Mouse (Mus musculus): ENCODE measurements around the gene Scgb2b17. TPM values are rescaled to one million over a fixed set of nuclear protein-coding genes. Genes with fewer than 3 reads are reported as not detected.
"Not testable (repeated sequence)": the region's sequence is repeated elsewhere in the genome, so short reads cannot be mapped to it uniquely, and the experiment has no call there.

The Scgb2b17 gene
- not detected in 3 replicates for total RNA-seq (2017)

DNA sequence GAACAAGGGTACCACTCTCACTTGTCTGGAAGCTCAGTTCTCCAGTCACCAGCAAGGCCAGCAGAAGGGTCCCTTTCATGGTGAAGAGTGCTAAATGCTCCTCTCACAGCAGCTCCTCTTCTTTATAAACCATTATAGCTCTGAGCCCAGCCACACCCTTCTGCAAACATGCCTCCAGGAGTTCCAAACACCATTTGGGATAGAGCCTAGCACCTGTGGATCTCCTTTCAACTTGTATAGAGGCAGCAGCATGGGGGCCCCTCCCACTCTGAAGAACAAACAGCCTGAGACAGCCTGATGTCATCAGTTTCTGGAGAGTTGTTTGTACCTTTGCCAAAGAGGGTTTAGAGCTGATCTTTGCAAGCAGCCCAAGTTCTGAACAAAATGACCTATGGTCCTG is at the start of gene Scgb2b17:
Gene Scgb2b17, minus strand, starts transcription at position 101 of the 400 bp plus-strand sequence.
- ATAC-seq (replicated peaks; ENCODE audit: insufficient number of reproducible peaks, low FRiP score, low TSS enrichment, poor library complexity, severe bottlenecking) = not testable (repeated sequence)

GRCm38 (mm10) chr7:33063149-33063548 is 6.8 kb upstream of the Scgb2b17 start, which contains the start of gene Scgb1b17:
TSS of gene Scgb1b17 (plus strand) at chr7:33063449.
- not testable (repeated sequence) for ATAC-seq (replicated peaks; ENCODE audit: insufficient number of reproducible peaks, low FRiP score, low TSS enrichment, poor library complexity, severe bottlenecking)

Other genes starting within 250 kb of the Scgb2b17 start
- gene Scgb2b15, start 226.9 kb downstream of the Scgb2b17 start, total RNA-seq (2017) = not detected in 3 replicates
- not detected in 3 replicates for gene Scgb1b15, start 220.0 kb downstream of the Scgb2b17 start, total RNA-seq (2017)
- gene Scgb1b17, start 6.9 kb upstream of the Scgb2b17 start, total RNA-seq (2017) = not detected in 3 replicates
- gene Scgb2b18, start 117.3 kb upstream of the Scgb2b17 start, total RNA-seq (2017) = not detected in 3 replicates
- gene Scgb1b18, start 129.0 kb upstream of the Scgb2b17 start, total RNA-seq (2017) = not detected in 3 replicates
- gene Scgb2b19, start 223.8 kb upstream of the Scgb2b17 start, total RNA-seq (2017) = not detected in 3 replicates
- not detected in 3 replicates for gene Scgb1b19, start 230.7 kb upstream of the Scgb2b17 start, total RNA-seq (2017)

Data from monocyte, adult 5-6 weeks (primary cell).